Mouse (Mus musculus) T-helper 2 cell (primary cell): ENCODE results near the gene Fstl4.
"Not testable (repeated sequence)": the region's sequence is repeated elsewhere in the genome, so short reads cannot be mapped to it uniquely, and the experiment has no call there.

Source experiments
- in situ Hi-C: fragments of 300-600 bp; cut with MboI, MseI; formaldehyde crosslinking; loops from one replicate; pipeline ENCODE4 v1.15.1; 2025; ENCODE audit warnings: high pct_unique_total_duplicates

Fstl4 gene

GRCm38 (mm10) chr11:53132406-53133035 is 368.1 kb downstream of the Fstl4 start:
- in situ Hi-C loops = no loop called here

DNA sequence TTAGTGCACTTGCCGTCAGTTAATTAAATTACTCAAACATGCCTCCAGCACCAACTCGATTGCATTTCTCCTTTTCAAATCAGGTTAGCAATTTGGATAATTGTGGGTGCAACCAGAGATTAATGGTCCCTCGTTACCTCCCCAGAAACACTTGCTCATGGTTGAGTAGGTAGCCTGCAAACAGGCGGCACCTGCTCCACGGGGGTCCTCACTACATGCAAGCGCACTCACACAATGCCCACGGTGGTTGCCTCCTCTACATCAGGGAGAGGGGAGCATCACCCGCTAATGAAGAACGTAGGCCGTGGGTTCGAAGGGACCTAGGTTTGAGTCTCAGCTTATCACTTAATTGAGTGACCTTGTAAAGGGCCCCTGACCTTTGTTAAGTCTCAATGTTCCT is 371.9 kb downstream of the Fstl4 start:
- in situ Hi-C loops = no loop called here

GRCm38 (mm10) chr11:53137381-53137780 is 372.9 kb downstream of the Fstl4 start:
- in situ Hi-C loops = no loop called here

- in situ Hi-C loops = no loop called here
Measured at GRCm38 (mm10) chr11:53138212-53138611, 373.8 kb downstream of the Fstl4 start.

- in situ Hi-C loops = loop anchor here (5.0 kb wide), 1 partner anchor 52 kb away; no protein-coding TSS in a partner anchor
Measured at GRCm38 (mm10) chr11:53139666-53140065, 375.2 kb downstream of the Fstl4 start.

DNA sequence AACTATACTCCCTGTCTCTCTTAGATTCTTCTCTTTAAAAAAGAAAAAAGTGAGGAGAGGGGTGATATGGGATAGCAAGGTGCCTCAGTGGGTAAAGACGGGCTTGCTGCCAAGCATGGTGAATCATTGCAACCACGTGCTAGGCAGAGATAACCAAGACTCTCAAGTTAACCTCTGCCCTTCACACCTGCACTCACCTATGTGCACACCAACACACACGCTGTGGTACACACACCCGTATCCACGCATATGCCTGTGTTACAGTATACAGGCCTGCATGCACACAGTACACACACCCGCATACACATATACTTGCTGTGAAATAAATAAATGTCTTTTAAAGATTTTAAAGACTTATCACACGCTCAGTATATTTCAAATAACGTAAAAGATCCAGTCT is 375.8 kb downstream of the Fstl4 start:
- in situ Hi-C loops = loop anchor here (5.0 kb wide), 1 partner anchor 53 kb away; no protein-coding TSS in a partner anchor

DNA sequence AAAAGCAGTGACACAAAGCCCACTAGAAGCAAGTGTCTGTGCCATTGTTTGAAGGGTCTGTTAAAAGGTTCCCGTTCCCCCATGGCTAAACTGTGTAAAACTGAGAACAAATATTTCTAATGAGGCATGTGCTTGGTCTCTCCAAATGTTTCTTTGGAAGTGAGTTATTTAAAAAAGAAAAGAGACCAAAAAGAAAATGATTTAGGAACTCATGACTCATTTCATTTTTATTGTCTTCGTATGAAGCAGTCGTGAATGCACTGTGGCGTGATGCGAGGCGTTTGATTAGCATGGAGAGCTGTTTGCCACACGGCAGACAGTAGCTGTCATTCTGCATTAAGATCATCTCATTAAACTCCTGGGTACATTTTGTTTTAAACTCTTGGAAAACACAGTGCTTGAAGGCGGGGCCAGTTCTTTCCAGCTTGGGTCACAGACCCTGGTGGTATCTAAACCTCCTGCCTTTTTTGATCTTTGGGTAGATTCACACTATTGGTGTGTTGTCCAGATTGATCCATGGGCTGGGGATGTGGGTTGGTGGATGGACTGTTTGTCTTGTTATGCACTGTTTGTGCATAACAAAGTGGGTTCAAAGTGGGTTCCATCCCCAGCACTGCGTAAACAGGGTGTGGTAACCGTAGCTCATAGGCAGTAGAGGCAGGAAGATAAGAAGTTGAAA is 376.4 kb downstream of the Fstl4 start:
- in situ Hi-C loops = loop anchor here (5.0 kb wide), 1 partner anchor 54 kb away; no protein-coding TSS in a partner anchor

DNA sequence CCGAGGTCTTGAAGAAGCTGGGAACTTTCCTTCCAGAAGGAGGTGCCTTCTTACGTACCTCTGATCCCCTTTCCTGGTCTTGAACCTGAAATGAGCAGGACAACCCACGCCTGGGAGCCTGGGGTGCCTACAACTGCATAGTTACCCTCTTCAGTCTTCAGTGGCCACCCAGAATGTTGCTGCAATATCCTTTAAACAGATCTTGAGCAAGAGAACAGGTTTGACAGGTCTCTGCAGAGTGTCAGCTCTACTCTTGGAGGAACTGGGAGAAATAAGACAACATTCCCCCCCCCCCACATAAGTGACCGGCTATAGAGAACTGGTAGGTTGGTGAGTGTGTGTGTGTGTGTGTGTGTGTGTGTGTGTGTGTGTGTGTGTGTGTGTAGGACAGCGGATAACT is 379.1 kb downstream of the Fstl4 start:
- in situ Hi-C loops = loop anchor here (5.0 kb wide), 1 partner anchor 56 kb away; no protein-coding TSS in a partner anchor

DNA sequence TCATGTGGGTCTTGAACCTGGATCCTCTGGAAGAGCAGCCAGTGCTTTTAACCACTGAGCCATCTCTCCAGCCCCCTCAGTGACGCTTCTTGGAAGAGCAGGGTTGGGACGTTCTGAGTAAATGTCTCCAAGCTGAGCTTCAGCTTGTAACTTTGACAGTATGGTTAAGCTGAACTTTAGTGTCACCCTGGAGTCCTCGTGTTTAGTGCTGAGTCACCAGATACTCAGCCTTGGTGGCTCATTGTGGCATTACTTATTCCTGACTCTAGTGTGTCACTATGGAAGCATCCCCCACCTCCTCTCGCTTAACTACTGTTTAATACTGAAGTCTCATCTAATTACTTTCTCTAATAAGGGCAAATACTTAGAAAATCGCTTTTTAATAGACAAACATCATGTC is 380.1 kb downstream of the Fstl4 start:
- in situ Hi-C loops = loop anchor here (5.0 kb wide), 1 partner anchor 57 kb away; no protein-coding TSS in a partner anchor

- in situ Hi-C loops = no loop called here
Measured at GRCm38 (mm10) chr11:53146290-53146689, 381.9 kb downstream of the Fstl4 start.

- in situ Hi-C loops = no loop called here
Measured at GRCm38 (mm10) chr11:53156463-53156862, 392.0 kb downstream of the Fstl4 start.

GRCm38 (mm10) chr11:53157621-53158259 is 393.3 kb downstream of the Fstl4 start:
- in situ Hi-C loops = no loop called here

GRCm38 (mm10) chr11:53162385-53162784 is 398.0 kb downstream of the Fstl4 start:
- in situ Hi-C loops = no loop called here

GRCm38 (mm10) chr11:53166478-53166877 is 402.0 kb downstream of the Fstl4 start:
- in situ Hi-C loops = no loop called here

DNA sequence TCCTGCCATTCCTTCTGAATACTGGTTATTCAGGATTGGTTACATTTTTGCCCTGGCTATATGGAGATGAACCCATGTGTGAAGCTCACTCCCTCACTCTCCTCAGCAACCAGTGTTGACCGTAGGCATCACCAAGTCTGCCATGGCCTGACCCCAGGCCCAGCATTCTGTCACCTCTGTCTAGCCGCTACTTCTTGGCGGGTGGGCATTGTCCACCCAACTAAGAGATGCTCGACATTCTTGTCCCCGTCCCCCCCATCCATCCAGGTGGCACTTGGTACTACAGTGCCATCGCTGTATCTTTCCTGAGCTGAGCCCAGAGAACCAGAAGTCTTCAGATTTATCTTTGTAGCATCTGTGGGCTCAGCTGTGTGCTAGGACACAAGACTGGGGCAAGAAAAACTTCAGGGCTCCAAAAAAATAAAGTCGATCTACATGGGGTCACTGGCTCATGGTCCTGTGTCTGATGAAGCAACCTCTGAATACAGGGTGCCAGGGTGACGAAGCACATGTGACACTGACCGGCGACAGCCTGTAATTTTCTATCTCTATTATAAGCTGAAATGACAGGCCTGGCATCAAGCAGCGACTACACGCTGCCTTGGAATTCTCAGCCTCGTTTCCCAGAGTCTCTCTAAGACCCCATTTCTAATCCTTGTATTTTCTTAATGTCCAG is 417.9 kb downstream of the Fstl4 start:
- in situ Hi-C loops = no loop called here

DNA sequence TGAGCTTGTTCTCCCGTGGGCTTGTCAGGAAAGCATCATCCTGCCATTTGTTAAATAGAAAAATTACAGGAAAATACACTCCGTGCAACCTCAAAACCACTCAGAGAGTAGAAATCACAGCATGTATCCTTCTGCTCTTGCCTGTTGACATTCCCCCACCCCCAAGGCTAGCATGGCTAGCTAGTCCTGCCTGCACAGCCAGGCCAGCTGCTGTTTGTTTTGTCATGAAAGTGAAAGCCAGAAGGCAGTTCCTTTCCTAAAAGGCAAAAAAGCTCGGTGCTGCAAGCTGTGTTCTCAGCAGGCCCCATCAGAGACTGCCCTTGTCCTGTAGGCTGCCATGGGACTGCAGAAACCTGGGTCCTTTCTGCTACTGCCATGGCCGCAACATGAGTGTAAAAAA is 418.4 kb downstream of the Fstl4 start:
- in situ Hi-C loops = no loop called here

DNA sequence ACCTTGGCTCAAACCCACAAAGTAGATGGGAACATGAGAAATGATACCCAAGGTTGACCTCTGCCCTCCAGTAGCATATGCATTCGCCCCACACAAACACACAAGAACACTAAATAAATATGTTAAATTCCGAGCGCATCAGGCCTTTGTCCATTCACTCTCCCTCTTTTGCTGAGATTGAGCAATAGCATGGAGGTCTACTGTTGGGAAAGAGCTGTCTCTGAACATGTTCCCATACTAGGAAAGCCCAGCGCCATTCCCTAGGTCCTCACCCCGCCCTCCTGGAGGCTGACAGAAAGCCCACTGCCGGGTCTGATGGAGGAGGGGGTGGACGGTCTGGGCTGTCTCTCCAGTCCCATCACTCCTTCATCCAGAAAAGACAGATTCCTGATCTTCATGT is 419.6 kb downstream of the Fstl4 start:
- in situ Hi-C loops = no loop called here

GRCm38 (mm10) chr11:53184698-53185097 is 420.3 kb downstream of the Fstl4 start:
- in situ Hi-C loops = no loop called here

DNA sequence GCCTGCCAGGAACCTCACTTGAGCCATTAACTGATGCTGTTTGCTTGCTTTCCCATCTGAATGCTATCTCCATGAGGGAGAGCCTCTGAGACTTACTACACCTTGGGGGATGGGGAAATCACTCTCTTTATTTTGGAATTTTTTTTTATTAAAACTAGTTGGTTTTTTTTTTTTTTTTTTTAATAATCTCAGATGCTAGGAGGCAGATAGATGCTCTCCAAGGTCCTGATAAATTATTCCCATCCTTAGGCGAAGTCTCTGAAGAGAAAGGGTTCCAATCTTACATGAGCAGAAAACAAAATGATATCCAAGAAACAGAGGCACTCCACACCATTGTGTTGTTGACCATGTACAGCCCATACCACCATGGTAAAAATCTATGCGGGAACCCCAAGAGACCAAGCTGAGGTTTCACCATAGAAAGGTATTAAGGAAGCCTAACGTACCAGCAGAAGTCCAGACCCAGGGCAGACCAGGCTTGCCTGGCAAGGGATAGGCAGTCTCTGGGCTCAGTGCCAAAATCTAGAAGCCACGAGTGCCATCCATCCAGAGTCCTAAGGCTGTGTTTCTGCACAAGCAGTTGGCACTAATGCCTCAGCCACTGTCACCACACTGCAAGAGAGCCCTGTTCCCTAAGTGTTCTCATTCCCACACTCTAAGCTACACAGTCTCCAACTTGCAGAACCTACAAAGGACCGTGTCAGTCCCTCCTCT is 423.1 kb downstream of the Fstl4 start:
- in situ Hi-C loops = no loop called here

DNA sequence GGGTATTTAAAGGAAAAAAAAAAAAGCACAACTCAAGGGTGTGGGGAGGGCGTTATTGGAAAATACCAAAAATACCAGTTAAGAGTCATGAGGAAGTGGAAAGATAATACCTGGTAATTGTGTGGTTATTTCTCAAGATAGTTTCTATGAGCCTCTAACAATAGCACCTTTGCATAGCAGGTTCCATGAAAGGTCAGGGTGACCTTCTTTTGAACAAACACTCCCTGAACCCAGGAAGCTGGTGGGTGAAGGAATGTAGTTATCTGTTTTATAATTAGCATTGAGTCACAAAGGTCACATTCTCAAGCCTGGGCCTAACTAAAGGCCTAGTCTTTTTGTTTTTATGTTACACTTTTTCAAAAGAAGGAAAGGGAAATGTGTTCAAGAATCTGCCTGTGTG is 432.1 kb downstream of the Fstl4 start:
- in situ Hi-C loops = not testable (repeated sequence)

DNA sequence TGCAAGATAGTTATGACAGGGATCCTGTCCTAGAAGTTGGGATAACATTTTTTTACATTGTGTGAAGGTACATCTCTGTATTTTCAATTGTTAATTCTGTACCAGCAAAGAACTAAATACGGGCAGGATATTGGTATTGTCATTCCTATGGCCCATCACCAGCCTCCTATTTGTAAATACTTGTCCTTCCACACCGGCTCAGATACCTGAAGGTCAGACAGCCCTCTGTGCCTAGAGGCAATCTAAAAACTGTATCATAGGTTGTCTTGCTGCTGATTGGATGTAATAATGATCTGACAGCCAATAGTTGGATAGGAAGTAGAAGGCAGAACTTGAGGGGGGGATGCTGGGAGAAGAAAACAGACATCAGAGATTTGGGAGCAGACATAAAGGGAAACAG is 432.7 kb downstream of the Fstl4 start:
- in situ Hi-C loops = no loop called here
